Mouse (Mus musculus): ENCODE measurements around the gene D430041D05Rik. TPM values are rescaled to one million over a fixed set of nuclear protein-coding genes. Genes with fewer than 3 reads are reported as not detected.
"Not testable (repeated sequence)": the region's sequence is repeated elsewhere in the genome, so short reads cannot be mapped to it uniquely, and the experiment has no call there.

Gene D430041D05Rik
- total RNA-seq, 2 experiments from 2014 or later: 120 to 121 TPM

DNA sequence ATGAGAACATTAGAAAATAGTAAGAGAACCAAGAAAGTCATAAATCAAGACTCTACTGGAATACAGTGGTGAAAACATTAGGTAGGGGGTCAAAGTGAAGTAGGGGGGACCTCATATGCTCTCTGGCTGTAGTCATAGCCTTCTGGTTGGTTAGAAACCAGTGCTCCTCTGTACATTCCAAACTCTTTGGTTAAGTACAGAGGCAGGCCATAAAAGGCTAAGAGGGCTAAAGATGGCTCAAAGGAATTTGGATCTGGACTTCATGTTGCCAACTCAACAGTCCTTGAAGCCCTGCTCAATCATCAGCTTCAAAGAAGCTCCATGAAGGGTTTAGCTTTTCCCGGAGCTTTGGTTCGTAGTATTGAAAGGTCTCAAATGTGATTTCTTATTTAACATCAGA is 301.8 kb downstream of the D430041D05Rik start:
- intact Hi-C loops (cut with DNase I); DNase-seq (ENCODE audit: low spot score in 2 of 2): not testable (repeated sequence)

GRCm38 (mm10) chr2:104104800-104105199 is 306.0 kb downstream of the D430041D05Rik start:
- intact Hi-C loops (cut with DNase I): no loop called here
- DNase-seq (ENCODE audit: low spot score in 2 of 2): no peak

DNA sequence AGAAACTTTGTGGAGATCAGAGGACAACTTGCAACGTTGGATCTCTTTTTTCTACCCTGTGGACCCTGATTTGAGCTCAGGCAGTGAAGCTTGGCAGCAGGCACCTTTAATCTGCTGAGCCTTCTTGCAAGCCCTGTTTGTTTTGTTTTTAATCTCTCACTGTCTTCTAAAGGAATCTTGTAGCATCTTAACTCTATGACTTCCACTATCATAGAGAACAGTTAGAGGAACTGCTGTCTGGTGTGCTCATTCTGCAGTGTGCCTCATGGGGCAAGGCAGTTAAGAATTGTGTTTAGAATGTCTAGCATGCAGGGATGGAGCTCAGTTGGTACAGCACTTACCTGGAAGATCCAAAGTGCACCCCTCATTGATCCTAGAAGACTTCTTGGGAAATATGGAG is 310.9 kb downstream of the D430041D05Rik start:
- intact Hi-C loops (cut with DNase I): no loop called here
- DNase-seq (ENCODE audit: low spot score in 2 of 2): no peak

DNA sequence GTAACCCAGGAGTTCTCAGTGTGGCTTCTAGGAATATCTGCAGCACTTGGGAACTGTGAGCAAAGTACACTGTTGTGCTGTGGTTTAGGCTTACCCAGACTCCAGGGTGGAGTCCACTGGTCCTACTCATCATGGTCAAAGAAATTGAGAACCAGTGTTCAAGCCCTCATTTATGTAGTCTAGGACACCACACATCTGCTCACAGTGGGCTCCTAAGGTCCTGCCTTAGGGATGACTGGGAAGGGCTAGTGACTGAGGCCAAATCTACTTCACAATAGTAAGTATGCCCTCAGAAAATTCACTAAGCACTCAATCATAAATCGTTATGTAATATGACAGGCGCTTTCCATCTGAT is 311.6 kb downstream of the D430041D05Rik start:
- intact Hi-C loops (cut with DNase I): no loop called here
- no peak for DNase-seq (ENCODE audit: low spot score in 2 of 2)

DNA sequence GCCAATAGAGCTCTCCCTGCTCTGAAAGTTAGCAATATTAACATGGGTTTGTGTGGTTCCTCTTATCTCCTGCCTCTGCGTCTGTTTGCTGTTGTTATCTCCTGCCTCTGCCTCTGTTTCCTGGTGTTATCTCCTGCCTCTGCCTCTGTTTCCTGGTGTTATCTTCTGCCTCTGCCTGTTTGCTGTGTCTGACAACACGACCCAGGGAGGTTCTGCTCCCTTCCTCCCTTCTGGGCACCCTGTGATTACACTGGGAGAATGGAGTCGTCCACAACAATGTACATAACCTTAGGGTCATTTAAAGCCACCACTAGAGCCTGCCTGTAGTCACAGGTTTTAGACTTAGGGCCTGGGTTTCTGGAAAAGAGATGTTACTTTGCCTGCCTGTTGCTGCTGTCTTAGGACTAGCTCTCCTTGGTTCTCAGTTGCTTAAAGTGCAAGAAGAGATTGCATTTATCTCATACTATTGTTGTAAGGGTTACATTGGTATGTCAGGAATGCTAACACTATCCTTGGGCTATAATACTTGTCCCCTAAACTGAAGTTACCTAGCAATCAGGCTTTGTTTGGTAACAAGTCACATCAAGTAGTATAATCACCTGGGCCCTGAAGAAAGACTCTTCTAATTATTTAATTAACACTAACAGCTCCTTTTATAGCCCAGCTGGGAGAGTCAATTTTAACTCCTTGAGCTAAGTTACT is 312.1 kb downstream of the D430041D05Rik start:
- DNase-seq (ENCODE audit: low spot score in 2 of 2): no peak
- intact Hi-C loops (cut with DNase I): no loop called here

DNA sequence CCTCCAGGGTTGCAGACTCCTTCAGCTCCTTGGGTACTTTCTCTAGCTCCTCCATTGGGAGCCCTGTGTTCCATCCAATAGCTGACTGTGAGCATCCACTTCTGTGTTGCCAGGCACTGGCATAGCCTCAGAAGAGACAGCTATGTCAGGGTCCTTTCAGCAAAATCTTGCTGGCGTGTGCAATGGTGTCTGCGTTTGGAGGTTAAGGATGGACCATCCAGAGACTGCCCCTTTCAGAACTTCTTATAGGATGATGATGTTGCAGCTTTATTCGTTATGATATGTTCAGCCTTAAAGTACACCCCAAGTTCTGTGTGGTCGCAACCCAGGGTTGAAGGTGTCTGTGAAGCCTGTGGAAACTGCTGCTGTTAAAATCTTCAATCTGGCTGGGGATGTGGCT is 313.4 kb downstream of the D430041D05Rik start:
- intact Hi-C loops (cut with DNase I); DNase-seq (ENCODE audit: low spot score in 2 of 2): not testable (repeated sequence)

- intact Hi-C loops (cut with DNase I): not testable (repeated sequence)
Observed at GRCm38 (mm10) chr2:104096796-104097195, 314.0 kb downstream of the D430041D05Rik start.

DNA sequence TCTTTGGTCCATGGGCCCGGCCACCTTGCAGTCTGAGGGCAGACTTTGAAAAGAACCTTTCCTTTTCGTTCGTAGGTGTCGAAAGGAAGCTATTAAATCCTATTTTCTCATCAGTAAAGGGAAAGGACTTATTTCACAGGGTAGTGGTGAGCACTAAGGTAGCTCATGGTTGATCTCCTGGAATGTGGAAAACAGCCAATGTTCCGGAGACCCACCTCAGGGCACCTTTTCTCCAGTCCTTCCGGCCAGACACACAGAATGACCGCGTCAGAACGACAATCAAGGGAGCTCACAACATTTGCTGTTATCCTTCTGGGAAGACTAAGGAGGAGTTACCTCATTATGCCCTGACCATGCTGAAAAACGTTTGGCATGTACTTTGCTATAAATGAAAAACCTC is 314.6 kb downstream of the D430041D05Rik start:
- intact Hi-C loops (cut with DNase I): no loop called here
- no peak for DNase-seq (ENCODE audit: low spot score in 2 of 2)

More at GRCm38 (mm10) chr2:104096796-104097195, 314.0 kb downstream of the D430041D05Rik start:
- DNase-seq (ENCODE audit: low spot score in 2 of 2): not testable (repeated sequence)

DNA sequence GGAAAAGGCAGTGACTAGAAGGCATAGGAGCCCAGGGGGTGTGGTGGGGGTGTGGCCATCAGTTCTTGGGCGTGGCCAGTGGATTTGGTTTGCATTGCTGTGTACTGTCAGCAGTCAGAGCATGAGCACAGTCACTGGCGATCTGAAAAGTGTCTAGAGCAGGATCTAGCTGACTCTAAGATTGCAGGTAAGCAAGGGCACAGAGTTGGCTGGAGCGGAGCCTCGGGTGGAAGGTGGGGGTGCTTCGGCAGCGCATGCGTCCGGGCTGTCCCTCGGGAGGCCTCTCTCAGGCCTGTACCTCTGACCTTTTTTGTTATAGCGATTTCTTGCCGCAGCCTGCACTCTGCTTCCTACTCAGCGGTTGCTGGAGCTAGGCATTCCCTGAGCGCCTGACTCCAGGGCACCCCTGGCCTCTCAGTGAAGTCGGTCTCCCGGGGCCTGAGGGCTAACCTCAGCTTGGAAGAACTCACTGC is 315.0 kb downstream of the D430041D05Rik start, which contains the start of gene Cd59a:
Gene Cd59a (plus strand): TSS at position 61 of the 473 bp plus-strand sequence.
- intact Hi-C loops (cut with DNase I): loop anchor here (2.0 kb wide), 1 partner anchor 27 kb away; the partner anchor contains the start of genes Cd59b and Gm10799
- DNase-seq (ENCODE audit: low spot score in 2 of 2): peak; percentile 13 to 32

DNA sequence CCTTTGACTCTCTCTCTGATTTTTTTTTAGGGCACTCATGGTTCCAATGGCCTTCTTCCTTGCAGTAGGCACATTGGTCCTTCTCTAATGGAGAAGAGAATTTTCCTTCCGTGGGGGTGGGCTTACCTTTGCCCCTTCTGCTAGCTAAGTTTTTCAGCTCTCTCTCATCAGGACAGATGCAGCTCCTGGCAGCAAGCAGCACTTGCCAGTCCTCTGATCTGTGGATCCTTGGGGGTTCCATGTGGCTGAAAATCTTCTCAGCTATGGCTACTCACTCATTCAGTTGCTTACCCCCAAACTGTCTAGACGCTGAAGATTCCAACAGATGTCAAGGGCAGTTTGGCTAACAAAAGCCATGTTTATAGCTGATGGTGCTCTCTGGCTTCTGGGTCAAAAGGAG is 317.5 kb downstream of the D430041D05Rik start:
- no peak for DNase-seq (ENCODE audit: low spot score in 2 of 2)
- intact Hi-C loops (cut with DNase I): no loop called here

Small RNAs within 50 kb of the gene (microRNA-seq; reads per million reads assigned to microRNA genes)
- not detected for gene Mir1902

Other genes starting within 250 kb of the D430041D05Rik start
- 10 to 100 TPM; 88.0 to 94.2 TPM for gene Hipk3, start 83.4 kb upstream of the D430041D05Rik start, total RNA-seq (2021)
- 10 to 100 TPM; 33.4 to 53.1 TPM for gene Cstf3, start 179.5 kb upstream of the D430041D05Rik start, total RNA-seq (2021)

Data from left cerebral cortex, postnatal 36 days (tissue).